Comparison of ENCODE assay signal across 18 mouse cellular contexts in the genomic region with DNA sequence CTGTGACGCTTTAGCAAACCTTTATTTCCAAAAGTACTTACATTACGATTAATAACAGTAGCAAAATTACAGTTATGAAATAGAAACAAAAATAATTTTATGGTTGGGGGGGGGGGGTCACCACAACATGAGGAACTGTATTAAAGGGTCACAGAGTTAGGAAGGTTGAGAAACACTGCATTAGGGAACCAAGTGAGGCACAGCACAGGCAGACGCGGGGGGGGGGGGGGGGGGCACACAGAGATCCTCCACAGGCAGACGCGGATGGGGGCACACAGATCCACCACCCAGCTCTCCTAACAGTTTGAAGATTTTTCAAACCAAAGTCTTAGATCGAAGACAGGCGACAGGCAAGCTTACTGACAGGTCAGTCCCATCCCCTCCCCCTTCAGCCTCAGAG. TPM values are rescaled to one million over a fixed set of nuclear protein-coding genes. Genes with fewer than 3 reads are reported as not detected.
DNase-seq lines count a peak whose midpoint lies in the region; ATAC-seq and TF ChIP-seq lines count a peak whose summit lies in the region.
"Had no signal": no experiment of that assay in that cellular context is flagged by ENCODE, and none has a peak within 500 bp of the region (broad histone marks: within the 10 kb centered on the region; RNA-seq: fewer than 3 reads in every experiment).

No protein-coding gene starts in this region.

- TF ChIP-seq POLR2A in liver, adult 2 months (IDR thresholded peaks at IDR 0.05; ENCODE audit: extremely low read depth, insufficient read depth, low read length): no peak

- ATAC-seq in heart, embryonic 13.5 days (ENCODE audit: extremely low read depth, insufficient number of reproducible peaks, low FRiP score, low TSS enrichment): no peak
- no peak for ATAC-seq in liver, embryonic 13.5 days (ENCODE audit: low read depth)
- no peak for ATAC-seq in stomach, embryonic 16.5 days (ENCODE audit: insufficient read depth, low FRiP score)
- ATAC-seq: activated CD4-positive, CD25-positive, alpha-beta regulatory T cell, adult 4 months; forebrain, embryonic 16.5 days; hindbrain, embryonic 16.5 days; midbrain, embryonic 16.5 days; Patski had no signal

- H3K27me3 ChIP-seq in heart, embryonic 13.5 days (replicated peaks): no peaks in the 10 kb centered on the region
- H3K27me3 ChIP-seq in liver, adult 2 months (ENCODE audit: control insufficient read depth, insufficient read depth, low read length): no peaks in the 10 kb centered on the region
- H3K27me3 ChIP-seq in liver, embryonic 13.5 days: no peaks in the 10 kb centered on the region
- no peaks in the 10 kb centered on the region for H3K27me3 ChIP-seq in stomach, embryonic 16.5 days (ENCODE audit: control insufficient read depth, insufficient read depth, low read length)
- H3K27me3 ChIP-seq: embryonic facial prominence, embryonic 12.5 days; megakaryocyte, embryonic 14.5 days; Patski had no signal

- H3K36me3 ChIP-seq in heart, embryonic 13.5 days: peaks cover 12% of the 10 kb centered on the region
- no peaks in the 10 kb centered on the region for H3K36me3 ChIP-seq in liver, adult 2 months (ENCODE audit: control insufficient read depth, insufficient read depth, low read length)
- H3K36me3 ChIP-seq in liver, embryonic 13.5 days: peaks cover 6% of the 10 kb centered on the region; the same call in 1 of the 2 replicates
- H3K36me3 ChIP-seq in stomach, embryonic 16.5 days (ENCODE audit: control insufficient read depth, insufficient read depth, low read length): no peaks in the 10 kb centered on the region

- TF ChIP-seq CTCF in liver, adult 2 months (IDR thresholded peaks at IDR 0.05; ENCODE audit: low read depth, low read length): no peak

- no peak overlapping the region for H3K4me3 ChIP-seq in heart, embryonic 13.5 days
- no peak overlapping the region for H3K4me3 ChIP-seq in liver, adult 2 months (ENCODE audit: insufficient read depth, low read depth, low read length)
- H3K4me3 ChIP-seq in liver, embryonic 13.5 days (replicated peaks): no peak overlapping the region
- no peak overlapping the region for H3K4me3 ChIP-seq in stomach, embryonic 16.5 days (replicated peaks; ENCODE audit: low read length)
- H3K4me3 ChIP-seq: embryonic facial prominence, embryonic 12.5 days; left cerebral cortex, adult 2 months; megakaryocyte, embryonic 14.5 days had no signal

- DNase-seq in heart, adult 11 months: no peak
- no peak for DNase-seq in liver, adult 2 months (ENCODE audit: extremely low read depth, low read depth, low spot score)
- DNase-seq in liver: no peak
- no peak for DNase-seq in liver, embryonic 13.5 days
- no peak for DNase-seq in right cerebral cortex, postnatal 36 days (ENCODE audit: low spot score in 2 of 2)
- no peak for DNase-seq in adrenal gland, postnatal 25 days
- DNase-seq: cerebellum, adult 2 months; thymus, postnatal 4 days had no signal

- peaks cover 97% of the 10 kb centered on the region for H3K4me1 ChIP-seq in heart, embryonic 13.5 days
- H3K4me1 ChIP-seq in liver, adult 2 months (ENCODE audit: control insufficient read depth, insufficient read depth, low read length): peaks cover 58% of the 10 kb centered on the region
- H3K4me1 ChIP-seq in liver, embryonic 13.5 days (replicated peaks): peaks cover 75% of the 10 kb centered on the region
- H3K4me1 ChIP-seq in stomach, embryonic 16.5 days (ENCODE audit: control insufficient read depth, insufficient read depth, low read length): peaks cover 63% of the 10 kb centered on the region

- no peak overlapping the region; the same call in 1 of the 2 replicates for H3K27ac ChIP-seq in heart, embryonic 13.5 days (replicated peaks)
- H3K27ac ChIP-seq in liver, adult 2 months (replicated peaks; ENCODE audit: insufficient read depth, low read depth, low read length): peak overlapping the region; percentile 24
- peak overlapping the region; percentile 41 for H3K27ac ChIP-seq in liver, embryonic 13.5 days
- peak overlapping the region; percentile 50; the same call in 1 of the 2 replicates for H3K27ac ChIP-seq in stomach, embryonic 16.5 days (ENCODE audit: low read length)
- H3K27ac ChIP-seq: embryonic facial prominence, embryonic 12.5 days; left cerebral cortex, adult 2 months had no signal

- H3K9ac ChIP-seq in heart, embryonic 13.5 days: 0 out of 2 replicates have a peak overlapping the region, but pooled peaks have one; percentile 6
- no peak overlapping the region for H3K9ac ChIP-seq in liver, adult 2 months (ENCODE audit: low read depth, low read length)
- H3K9ac ChIP-seq in liver, embryonic 13.5 days: no peak overlapping the region
- H3K9ac ChIP-seq in stomach, embryonic 16.5 days (ENCODE audit: low read length): no peak overlapping the region
- H3K9ac ChIP-seq: embryonic facial prominence, embryonic 12.5 days had no signal

- H3K79me2 ChIP-seq in liver, adult 2 months (ENCODE audit: control insufficient read depth, insufficient read depth, low read length): peaks cover 67% of the 10 kb centered on the region

- H3K9me3 ChIP-seq in heart, embryonic 13.5 days: no peaks in the 10 kb centered on the region
- H3K9me3 ChIP-seq in liver, embryonic 13.5 days (replicated peaks): no peaks in the 10 kb centered on the region
- H3K9me3 ChIP-seq in stomach, embryonic 16.5 days (replicated peaks; ENCODE audit: control insufficient read depth, low read length): no peaks in the 10 kb centered on the region
- H3K9me3 ChIP-seq: embryonic facial prominence, embryonic 12.5 days; megakaryocyte, embryonic 14.5 days had no signal

- 62% methylated on average over 6 of the region's 8 CpGs for WGBS in heart, embryonic 13.5 days
- 23% methylated on average over 8 of the region's 8 CpGs for WGBS in liver, adult 2 months
- 50% methylated on average over 8 of the region's 8 CpGs for WGBS in liver, embryonic 13.5 days (ENCODE audit: insufficient replicate concordance)
- WGBS in stomach, embryonic 16.5 days: 51% methylated on average over 7 of the region's 8 CpGs

- H3K4me2 ChIP-seq in heart, embryonic 13.5 days: no peak overlapping the region
- no peak overlapping the region for H3K4me2 ChIP-seq in liver, embryonic 13.5 days
- H3K4me2 ChIP-seq in stomach, embryonic 16.5 days (ENCODE audit: low read depth, low read length): no peak overlapping the region
- H3K4me2 ChIP-seq: embryonic facial prominence, embryonic 12.5 days had no signal

RNA-seq across cellular contexts. Expression of a gene that starts 15.9 kb away (rescaled TPM):
- 10.1 and 10.2 TPM in 2 replicates for polyA plus RNA-seq in heart, embryonic 13.5 days (2015; fragmentation: Nextera tagmentation; extraction: Ambion mirVana)
- 4.2 and 7.5 TPM in 2 replicates for total RNA-seq in liver, adult 2 months (2014; rRNA removed)
- 19.3 and 19.5 TPM in 2 replicates for polyA plus RNA-seq in liver, adult 2 months (2012; rRNA removed)
- 2.2 and 2.4 TPM in 2 replicates for polyA plus RNA-seq in liver, embryonic 13.5 days (2015; fragmentation: Nextera tagmentation; extraction: Ambion mirVana)
- 17.7 and 17.9 TPM in 2 replicates for polyA plus RNA-seq in stomach, embryonic 16.5 days (2015; fragmentation: Nextera tagmentation; extraction: Ambion mirVana)
- total RNA-seq in adrenal gland, postnatal 25 days (2021): 73.5 and 93.3 TPM in 2 replicates

RNA-seq across cellular contexts. Expression of a gene that starts 43.1 kb away (rescaled TPM):
- 63.2 and 71.1 TPM in 2 replicates for polyA plus RNA-seq in heart, embryonic 13.5 days (2015; fragmentation: Nextera tagmentation; extraction: Ambion mirVana)
- 5.4 and 7.4 TPM in 2 replicates for total RNA-seq in liver, adult 2 months (2014; rRNA removed)
- polyA plus RNA-seq in liver, adult 2 months (2012; rRNA removed): 28.6 and 33.8 TPM in 2 replicates
- 23.4 and 23.6 TPM in 2 replicates for polyA plus RNA-seq in liver, embryonic 13.5 days (2015; fragmentation: Nextera tagmentation; extraction: Ambion mirVana)
- 58.4 and 60.1 TPM in 2 replicates for polyA plus RNA-seq in stomach, embryonic 16.5 days (2015; fragmentation: Nextera tagmentation; extraction: Ambion mirVana)
- 45.9 and 55.2 TPM in 2 replicates for total RNA-seq in adrenal gland, postnatal 25 days (2021)
